Mouse (Mus musculus) cortical plate, adult 2 months (tissue): ENCODE measurements at regions not wholly inside any gene's neighbourhood (a gene's known extent, or its start where the extent isn't known, plus 50 kb on each side); places are given as distances from the start of the nearest gene placed in this dataset.
"Not testable (repeated sequence)": the region's sequence is repeated elsewhere in the genome, so short reads cannot be mapped to it uniquely, and the experiment has no call there.

Source experiments
- CTCF ChIP-seq: fragments of 200-500 bp; IDR thresholded peaks from 2 replicates; pipeline ENCODE4 v1.5.1; 2011; ENCODE audit warnings: mild to moderate bottlenecking, control low read depth, low read length; ENCODE audit not compliant: insufficient read depth; ENCODE audit errors: extremely low read depth
- POLR2A ChIP-seq: fragments of 200-500 bp; IDR thresholded peaks from 2 replicates; pipeline ENCODE4 v1.6.1; 2011; ENCODE audit warnings: mild to moderate bottlenecking, low read length, control low read depth; ENCODE audit not compliant: insufficient read depth; ENCODE audit errors: extremely low read depth

- not testable (repeated sequence) for TF ChIP-seq CTCF, POLR2A
These were observed 103.1 kb downstream of the Ero1lb start for GRCm38 (mm10) chr13:12668742-12669141.
